Mouse (Mus musculus): ENCODE measurements around the gene Ifnl3.

DNA sequence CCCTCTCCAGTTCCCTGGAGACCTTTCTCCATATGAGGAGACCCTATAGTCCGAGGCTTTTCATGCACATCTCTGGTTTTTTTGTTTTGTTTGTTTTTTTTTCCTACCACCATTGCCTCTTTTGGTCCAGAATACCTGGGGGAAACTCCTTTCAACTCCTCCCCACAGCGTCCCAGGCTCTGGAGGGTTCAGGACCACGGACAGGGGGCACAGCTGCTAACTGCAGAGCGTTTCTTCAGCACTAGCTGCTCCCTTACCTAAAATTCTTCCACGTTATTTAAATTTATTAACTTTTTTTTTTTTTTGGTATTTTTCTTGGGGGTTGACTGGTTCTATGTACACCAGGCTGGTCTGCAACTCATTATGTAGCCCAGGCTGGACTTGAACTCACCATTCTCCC is 17.1 kb upstream of the Ifnl3 start:
- TF ChIP-seq CTCF (conservative IDR thresholded peaks at IDR 0.05; ENCODE audit: low read length) = no peak
- no peak for TF ChIP-seq POU5F1 (IDR thresholded peaks at IDR 0.05; ENCODE audit: borderline replicate concordance, low read length)

All from E14TG2a.4 (cell line).